Mouse (Mus musculus) kidney, embryonic 14.5 days (tissue): ENCODE measurements around the gene Creb3l2. TPM values are rescaled to one million over a fixed set of nuclear protein-coding genes. Genes with fewer than 3 reads are reported as not detected.
A peak's percentile ranks its signal among the peaks of the same experiment; 100 is the strongest.

Source experiments
- ATAC-seq: fragments of 200-750 bp; cut with Nextera tagmentation; 2 replicates; pipeline ENCODE4 v1.8.0; 2017; ENCODE audit warnings: moderate number of reproducible peaks, mild to moderate bottlenecking, moderate TSS enrichment, moderate library complexity; ENCODE audit not compliant: low FRiP score, low TSS enrichment
- H3K27ac ChIP-seq: fragments of 300-500 bp; sonication (generic); 2 replicates; pipeline ENCODE4 v1.5.1; 2014; ENCODE audit warnings: low read depth, mild to moderate bottlenecking, low read length, moderate library complexity, mixed read lengths
- H3K27me3 ChIP-seq: fragments of 300-500 bp; sonication (generic); 2 replicates; pipeline ENCODE4 v1.6.1; 2014; ENCODE audit warnings: mild to moderate bottlenecking, low read length; ENCODE audit not compliant: control insufficient read depth, insufficient read depth
- H3K36me3 ChIP-seq: fragments of 300-500 bp; sonication (generic); 2 replicates; pipeline ENCODE4 v1.6.1; 2014; ENCODE audit warnings: low read length, mixed read lengths; ENCODE audit not compliant: control insufficient read depth, insufficient read depth
- H3K4me1 ChIP-seq: fragments of 300-500 bp; sonication (generic); 2 replicates; pipeline ENCODE4 v1.6.1; 2014; ENCODE audit warnings: low read length, mixed read lengths; ENCODE audit not compliant: control insufficient read depth, insufficient read depth
- H3K4me2 ChIP-seq: fragments of 300-500 bp; sonication (generic); replicated peaks from 2 replicates; pipeline ENCODE4 v1.6.1; 2014; ENCODE audit warnings: low read depth, mild to moderate bottlenecking, low read length
- H3K4me3 ChIP-seq: fragments of 300-500 bp; sonication (generic); 2 replicates; pipeline ENCODE4 v1.5.1; 2014; ENCODE audit warnings: mild to moderate bottlenecking, low read length
- H3K9ac ChIP-seq: fragments of 300-500 bp; sonication (generic); 2 replicates; pipeline ENCODE4 v1.6.1; 2014; ENCODE audit warnings: low read depth, mild to moderate bottlenecking, low read length, moderate library complexity
- H3K9me3 ChIP-seq: fragments of 300-500 bp; sonication (generic); 2 replicates; pipeline ENCODE4 v1.6.1; 2016; ENCODE audit warnings: low read length; ENCODE audit not compliant: control insufficient read depth
- WGBS: fragments of 180-500 bp; shearing (Covaris S2); extraction: QIAGEN DNeasy Blood & Tissue Kit; methylation state at CpG from one replicate; pipeline ENCODE4 v1.1.7; 2014; 5-methylcytosine and 5-hydroxymethylcytosine counted together
- polyA plus RNA-seq: library from polyadenylated mRNA; unstranded; fragments of >200 nt; fragmentation: Nextera tagmentation; extraction: Ambion mirVana; gene quantifications from 2 replicates; pipeline ENCODE4 v1.2.1, GENCODE M21; 2014

Creb3l2 gene
- polyA plus RNA-seq, 1 experiment from 2014 or later: 34.2 TPM

DNA sequence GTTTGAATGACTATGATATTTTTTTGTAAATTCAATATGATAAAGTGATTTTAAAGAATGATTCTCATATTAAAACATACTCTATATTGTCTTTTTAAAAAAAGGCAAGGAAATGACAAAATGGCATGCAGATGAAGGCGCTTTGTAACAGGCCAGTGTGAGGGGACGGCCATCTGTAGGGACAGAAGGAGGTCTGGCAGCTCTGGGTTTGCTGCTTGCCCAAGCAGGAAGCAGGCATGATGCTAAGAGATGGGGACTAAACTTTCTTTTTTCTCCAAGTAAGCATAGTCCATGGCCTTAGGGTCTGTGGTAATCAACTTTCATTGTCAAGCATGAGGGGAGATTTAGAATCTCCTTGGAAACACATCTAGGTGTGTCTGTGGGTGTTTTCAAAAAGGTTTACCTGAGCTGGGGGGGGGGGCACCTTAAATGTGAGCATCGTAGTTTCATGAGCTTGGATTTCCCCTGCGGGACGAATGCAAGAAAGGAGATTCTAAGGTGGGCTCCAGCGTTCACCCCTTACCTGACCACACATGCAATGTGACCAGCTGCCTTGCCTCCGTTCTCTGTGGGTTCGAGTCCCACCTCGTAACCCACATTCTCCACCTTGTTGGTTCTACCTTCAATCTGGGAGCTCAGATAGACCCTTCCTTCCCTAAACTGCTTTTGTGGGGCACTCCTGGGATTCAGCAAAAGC is 115.9 kb downstream of the Creb3l2 start:
- Histone ChIP-seq H3K27ac (no peak overlapping the region), H3K4me1 (peaks cover 4% of the 10 kb centered on the region; the same call in 1 of the 2 replicates)
- 91% methylated on average over 9 of the region's 9 CpGs for WGBS

DNA sequence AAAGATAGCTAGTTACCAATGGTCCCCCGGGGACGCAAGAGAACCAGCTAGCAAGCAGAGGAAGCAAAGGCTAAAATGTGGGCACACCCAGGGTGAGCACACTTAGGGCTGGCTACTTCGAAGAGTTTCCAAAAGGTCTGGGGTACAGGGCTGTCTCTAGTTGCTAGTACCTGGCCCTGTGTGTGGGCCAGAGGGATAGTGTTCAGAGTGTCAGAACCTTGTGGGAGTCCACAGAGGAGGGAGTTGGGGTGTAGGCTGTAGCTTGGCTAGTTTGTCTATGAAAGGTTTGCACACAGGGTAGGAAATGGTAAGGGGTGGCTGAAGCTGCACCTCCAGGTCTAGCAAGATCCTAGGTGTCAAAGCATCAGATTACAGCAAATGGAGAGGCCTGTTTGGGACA is 116.9 kb downstream of the Creb3l2 start:
- Histone ChIP-seq H3K4me2 (no peak overlapping the region), H3K4me3 (no peak overlapping the region), H3K27ac (no peak overlapping the region), H3K4me1 (no peaks in the 10 kb centered on the region), H3K27me3 (no peaks in the 10 kb centered on the region), H3K9ac (no peak overlapping the region), H3K9me3 (no peaks in the 10 kb centered on the region), H3K36me3 (0 out of 2 replicates have a peak, but pooled peaks cover 3% of the 10 kb centered on the region)
- 64% methylated on average over 3 of the region's 3 CpGs for WGBS
- no peak for ATAC-seq

More for the DNA sequence above, 115.9 kb downstream of the Creb3l2 start:
- Histone ChIP-seq H3K9ac (no peak overlapping the region), H3K4me3 (no peak overlapping the region), H3K9me3 (no peaks in the 10 kb centered on the region), H3K27me3 (no peaks in the 10 kb centered on the region), H3K36me3 (peaks cover 3% of the 10 kb centered on the region), H3K4me2 (no peak overlapping the region)
- no peak for ATAC-seq

DNA sequence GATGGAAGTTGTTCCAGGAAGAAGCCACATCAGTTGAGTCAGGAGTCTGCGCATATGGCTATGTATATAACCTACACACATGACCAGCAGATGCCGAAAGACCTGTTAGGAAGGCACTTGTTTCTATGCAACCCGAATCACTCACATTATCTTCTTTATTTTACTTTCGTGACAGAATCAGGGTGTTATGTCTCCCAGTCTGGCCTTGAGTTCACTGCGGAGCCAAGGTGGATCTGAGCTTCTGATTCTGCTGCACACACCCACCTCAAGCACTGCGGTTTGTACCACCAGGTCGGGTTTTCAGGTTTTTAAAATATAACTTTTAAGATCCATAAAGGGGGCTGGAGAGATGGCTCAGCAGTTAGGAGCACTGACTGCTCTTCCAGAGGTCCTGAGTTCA is 119.3 kb downstream of the Creb3l2 start:
- no peak for ATAC-seq
- Histone ChIP-seq H3K4me3 (no peak overlapping the region), H3K27ac (no peak overlapping the region), H3K27me3 (no peaks in the 10 kb centered on the region), H3K4me1 (no peaks in the 10 kb centered on the region), H3K9me3 (no peaks in the 10 kb centered on the region), H3K9ac (no peak overlapping the region), H3K4me2 (no peak overlapping the region), H3K36me3 (no peaks in the 10 kb centered on the region)
- 92% methylated on average over 7 of the region's 7 CpGs for WGBS

DNA sequence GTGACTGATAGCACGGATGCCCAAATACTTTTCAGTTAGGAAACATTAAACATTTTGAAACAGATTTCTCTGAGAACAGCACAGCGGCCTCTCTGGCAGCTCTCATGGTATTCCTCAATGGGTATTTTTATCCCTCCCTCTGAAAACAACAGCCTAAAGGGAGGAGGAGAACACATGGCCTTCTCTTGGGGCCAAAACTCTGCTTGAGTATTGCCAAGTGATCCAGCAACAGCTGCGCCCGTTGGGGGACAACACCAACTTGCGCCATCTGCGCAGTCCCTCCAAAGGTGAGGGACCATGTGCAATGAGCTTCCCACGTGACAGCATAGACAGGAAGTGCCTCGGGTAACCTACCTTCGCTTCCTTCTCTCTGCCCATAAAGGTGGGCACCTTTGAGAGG is 119.9 kb downstream of the Creb3l2 start:
- no peaks in the 10 kb centered on the region for H3K4me1 ChIP-seq
- WGBS: 91% methylated on average over 9 of the region's 9 CpGs
- H3K36me3 ChIP-seq: no peaks in the 10 kb centered on the region
- H3K9ac ChIP-seq: no peak overlapping the region
- no peak for ATAC-seq
- H3K4me2 ChIP-seq: no peak overlapping the region
- H3K27me3 ChIP-seq: no peaks in the 10 kb centered on the region
- no peaks in the 10 kb centered on the region for H3K9me3 ChIP-seq
- no peak overlapping the region for H3K4me3 ChIP-seq
- no peak overlapping the region for H3K27ac ChIP-seq

DNA sequence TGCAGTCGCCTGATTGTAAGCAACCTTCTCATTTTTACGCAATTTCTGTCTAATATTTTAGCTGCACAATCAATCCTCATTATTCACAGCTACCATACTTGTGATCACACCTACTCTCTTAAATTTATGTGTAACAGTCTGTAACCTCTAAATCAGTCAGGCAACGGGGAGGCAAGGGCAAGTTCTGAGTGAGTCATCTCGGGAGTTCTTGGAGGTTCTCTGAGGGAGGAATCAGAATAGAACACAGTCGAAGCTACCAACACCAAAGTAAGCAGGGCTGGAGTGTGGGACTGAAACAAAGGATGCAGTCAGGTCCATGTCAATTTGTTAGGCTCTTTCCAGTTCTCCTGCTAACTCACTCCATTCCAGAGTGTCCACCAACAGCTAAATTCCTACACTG is 124.0 kb downstream of the Creb3l2 start:
- H3K4me2 ChIP-seq: no peak overlapping the region
- no peaks in the 10 kb centered on the region for H3K27me3 ChIP-seq
- no peak overlapping the region for H3K4me3 ChIP-seq
- H3K4me1 ChIP-seq: no peaks in the 10 kb centered on the region
- no peak for ATAC-seq
- no peak overlapping the region for H3K27ac ChIP-seq
- 0 out of 2 replicates have a peak, but pooled peaks cover 2% of the 10 kb centered on the region for H3K9me3 ChIP-seq
- 66% methylated on average over 5 of the region's 5 CpGs for WGBS
- H3K36me3 ChIP-seq: no peaks in the 10 kb centered on the region
- H3K9ac ChIP-seq: no peak overlapping the region

DNA sequence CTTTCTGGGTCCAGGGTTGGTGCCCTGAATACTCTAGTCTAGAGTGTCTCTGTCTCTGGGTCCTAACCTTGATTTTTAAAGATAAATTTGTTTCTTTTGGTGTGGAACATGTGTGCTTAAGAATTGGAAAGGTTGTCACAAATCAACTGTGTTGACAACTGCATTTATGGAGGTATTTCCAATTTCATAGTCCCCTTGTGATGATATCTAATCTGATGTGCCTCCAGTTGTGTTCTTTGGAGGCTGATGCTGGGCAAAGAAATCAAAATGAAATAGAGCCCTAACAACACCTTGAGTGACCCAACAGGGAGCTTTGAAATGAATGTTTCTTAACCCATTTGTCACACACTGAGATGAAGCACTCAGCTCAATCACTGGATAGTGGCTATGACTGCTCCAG is 126.5 kb downstream of the Creb3l2 start:
- Histone ChIP-seq H3K27me3 (no peaks in the 10 kb centered on the region), H3K9me3 (0 out of 2 replicates have a peak, but pooled peaks cover 2% of the 10 kb centered on the region), H3K4me3 (no peak overlapping the region), H3K9ac (no peak overlapping the region), H3K27ac (no peak overlapping the region), H3K36me3 (no peaks in the 10 kb centered on the region), H3K4me2 (no peak overlapping the region), H3K4me1 (no peaks in the 10 kb centered on the region)
- ATAC-seq: no peak

DNA sequence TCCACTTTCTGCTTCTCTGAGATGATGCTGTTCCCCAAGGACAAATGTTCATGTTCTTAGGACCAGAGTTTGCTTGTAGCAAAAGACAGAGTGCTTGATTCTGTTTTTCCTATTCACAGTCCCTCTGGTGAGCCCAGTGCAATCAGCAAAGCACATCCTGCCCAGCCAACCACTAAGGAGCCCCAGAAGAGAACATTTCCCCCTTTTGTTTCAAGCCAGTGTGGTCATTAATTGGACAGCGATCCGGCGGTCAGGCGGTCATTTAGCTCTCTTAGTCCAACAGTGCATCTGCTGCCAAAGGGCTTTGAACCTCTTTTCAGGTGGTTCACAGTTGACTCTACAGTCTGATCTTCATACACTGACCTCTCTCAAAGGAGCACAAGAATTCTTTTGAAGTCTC is 131.3 kb downstream of the Creb3l2 start:
- Histone ChIP-seq H3K4me2 (no peak overlapping the region), H3K9ac (no peak overlapping the region), H3K9me3 (no peaks in the 10 kb centered on the region), H3K4me1 (no peaks in the 10 kb centered on the region), H3K27ac (no peak overlapping the region), H3K36me3 (no peaks in the 10 kb centered on the region), H3K4me3 (no peak overlapping the region), H3K27me3 (no peaks in the 10 kb centered on the region)
- 92% methylated on average over 4 of the region's 4 CpGs for WGBS
- ATAC-seq: no peak

DNA sequence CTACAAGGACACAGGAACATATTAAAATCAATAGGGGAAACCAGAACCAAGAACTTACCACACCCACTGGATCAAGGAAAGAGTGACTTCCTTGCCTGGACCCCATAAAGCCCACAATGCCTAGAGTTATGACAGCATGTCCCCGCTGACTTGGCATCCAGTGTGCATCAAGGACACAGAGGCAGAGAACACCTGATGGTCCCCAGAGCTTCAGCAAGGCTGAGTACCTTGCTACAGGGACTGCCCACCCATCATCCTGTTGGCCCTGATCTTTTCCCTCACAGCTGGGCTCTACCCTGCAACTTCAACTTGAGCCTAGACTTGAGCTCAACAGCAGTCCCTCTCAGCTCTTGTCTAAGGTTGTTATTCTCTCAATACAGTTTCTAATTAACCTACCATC is 135.3 kb downstream of the Creb3l2 start:
- H3K9ac ChIP-seq: no peak overlapping the region
- no peak for ATAC-seq
- H3K4me2 ChIP-seq: no peak overlapping the region
- no peaks in the 10 kb centered on the region for H3K9me3 ChIP-seq
- H3K4me3 ChIP-seq: no peak overlapping the region
- H3K4me1 ChIP-seq: no peaks in the 10 kb centered on the region
- WGBS: 71% methylated on average over 1 of the region's 1 CpGs
- H3K36me3 ChIP-seq: no peaks in the 10 kb centered on the region
- peaks cover 5% of the 10 kb centered on the region; the same call in 1 of the 2 replicates for H3K27me3 ChIP-seq
- H3K27ac ChIP-seq: no peak overlapping the region

DNA sequence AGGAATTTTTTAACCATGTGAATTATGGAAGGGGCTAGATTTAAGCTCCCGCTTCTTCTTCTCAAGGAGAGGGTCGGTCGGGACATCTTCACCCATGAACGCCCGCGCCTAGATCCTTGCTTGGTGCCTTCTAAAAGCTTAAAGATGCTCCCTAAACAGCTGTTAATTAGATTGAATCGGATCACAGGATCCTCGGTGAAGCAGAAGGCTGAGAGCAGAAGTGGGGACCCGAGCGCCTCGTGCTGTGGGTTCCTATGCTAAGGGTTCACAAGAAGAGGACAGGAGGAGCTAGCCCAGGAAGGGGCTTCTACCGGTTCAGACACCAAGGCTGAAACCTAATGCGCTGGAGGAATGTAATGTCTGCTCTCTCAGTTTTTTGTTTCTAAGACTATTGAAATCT is 141.5 kb downstream of the Creb3l2 start:
- H3K4me2 ChIP-seq: peak overlapping the region; percentile 92
- H3K4me3 ChIP-seq: peak overlapping the region; percentile 46; the same call in 1 of the 2 replicates
- 0 out of 2 replicates have a peak overlapping the region, but pooled peaks have one; percentile 49 for H3K9ac ChIP-seq
- no peaks in the 10 kb centered on the region for H3K9me3 ChIP-seq
- H3K27ac ChIP-seq: no peak overlapping the region
- H3K4me1 ChIP-seq: peaks cover 5% of the 10 kb centered on the region; the same call in 1 of the 2 replicates
- no peak; the same call in 1 of the 2 replicates for ATAC-seq
- 11% methylated on average over 13 of the region's 13 CpGs for WGBS
- H3K27me3 ChIP-seq: peaks cover 47% of the 10 kb centered on the region
- H3K36me3 ChIP-seq: no peaks in the 10 kb centered on the region
